Mouse (Mus musculus) forelimb bud, embryonic 11.5 days (tissue): Measurements from ENCODE around the gene Riox1.
"Not testable (repeated sequence)": the region's sequence is repeated elsewhere in the genome, so short reads cannot be mapped to it uniquely, and the experiment has no call there.

Experiments used
- DNase-seq: peaks from one replicate; pipeline ENCODE4 v3.0.0-alpha.2; 2012; ENCODE audit warnings: low read depth, low spot score

The Riox1 gene

DNA sequence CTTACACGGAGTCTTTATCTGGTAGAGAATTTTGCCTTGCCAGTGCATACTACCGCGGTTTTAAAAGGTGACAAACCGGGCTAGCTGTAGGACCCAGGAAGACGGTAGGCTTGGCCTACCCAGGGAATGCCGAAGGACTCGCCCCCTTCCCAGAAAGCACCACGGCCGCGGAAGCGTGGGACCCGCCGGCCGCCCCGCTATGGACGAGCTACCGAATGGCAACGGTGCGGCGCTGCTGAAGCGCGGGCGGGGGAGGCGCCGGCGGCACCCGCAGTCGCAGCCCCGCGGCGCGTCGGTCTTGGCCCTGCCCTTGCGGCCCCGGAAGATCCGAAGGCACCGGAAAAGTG, at the start of gene Riox1:
Gene Riox1, plus strand, starts transcription at position 116 of the 347 bp plus-strand sequence.
- DNase-seq, result peak; percentile 85

- no peak for DNase-seq
Observed at GRCm38 (mm10) chr12:83910451-83910850, 40.0 kb upstream of the Riox1 start.

GRCm38 (mm10) chr12:83914202-83914740, 36.1 kb upstream of the Riox1 start:
- DNase-seq, result no peak

- no peak for DNase-seq
Observed at GRCm38 (mm10) chr12:83914797-83915196, 35.6 kb upstream of the Riox1 start.

GRCm38 (mm10) chr12:83916884-83917283, 33.5 kb upstream of the Riox1 start:
- no peak for DNase-seq

DNA sequence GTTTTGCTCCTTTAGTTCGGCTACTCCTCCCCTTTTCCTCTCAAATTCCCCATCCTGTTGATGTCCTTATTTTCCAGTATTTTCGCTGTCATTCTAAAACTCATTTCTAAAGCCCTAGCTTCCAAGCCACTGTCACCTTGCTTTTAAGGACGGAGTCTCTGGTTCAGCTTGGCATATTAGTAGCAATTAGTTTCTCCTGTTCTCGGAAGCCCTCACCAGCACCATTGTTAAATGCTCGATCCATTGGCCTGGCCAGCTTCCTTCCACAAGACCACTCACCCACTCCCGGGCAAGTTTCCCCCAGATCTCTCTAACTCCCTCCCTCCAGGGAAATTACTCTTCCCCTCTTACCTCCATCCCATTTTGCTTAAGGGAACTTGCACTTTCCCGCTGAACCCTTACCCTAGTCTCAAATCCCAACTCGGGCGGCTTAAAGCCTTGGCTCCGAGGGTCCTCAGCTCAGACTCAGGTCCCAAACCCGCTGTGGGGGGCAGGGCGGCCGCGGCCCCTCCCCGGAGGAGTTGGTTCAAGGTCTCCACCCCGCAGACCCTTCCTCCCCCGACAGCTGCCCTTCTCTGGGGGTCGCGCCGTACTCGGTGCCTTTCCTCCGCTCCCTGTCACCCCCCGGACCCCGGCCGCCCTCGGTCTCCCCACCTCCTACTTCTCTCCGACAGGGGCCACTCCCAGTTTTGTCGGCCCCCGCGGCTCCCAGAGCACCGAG, 29.5 kb upstream of the Riox1 start:
- peak; percentile 12 for DNase-seq

- peak; percentile 98 for DNase-seq
Observed at GRCm38 (mm10) chr12:83921535-83922381, 28.6 kb upstream of the Riox1 start, which contains the start of gene Numb. TSS of gene Numb (minus strand) at chr12:83921934.

DNA sequence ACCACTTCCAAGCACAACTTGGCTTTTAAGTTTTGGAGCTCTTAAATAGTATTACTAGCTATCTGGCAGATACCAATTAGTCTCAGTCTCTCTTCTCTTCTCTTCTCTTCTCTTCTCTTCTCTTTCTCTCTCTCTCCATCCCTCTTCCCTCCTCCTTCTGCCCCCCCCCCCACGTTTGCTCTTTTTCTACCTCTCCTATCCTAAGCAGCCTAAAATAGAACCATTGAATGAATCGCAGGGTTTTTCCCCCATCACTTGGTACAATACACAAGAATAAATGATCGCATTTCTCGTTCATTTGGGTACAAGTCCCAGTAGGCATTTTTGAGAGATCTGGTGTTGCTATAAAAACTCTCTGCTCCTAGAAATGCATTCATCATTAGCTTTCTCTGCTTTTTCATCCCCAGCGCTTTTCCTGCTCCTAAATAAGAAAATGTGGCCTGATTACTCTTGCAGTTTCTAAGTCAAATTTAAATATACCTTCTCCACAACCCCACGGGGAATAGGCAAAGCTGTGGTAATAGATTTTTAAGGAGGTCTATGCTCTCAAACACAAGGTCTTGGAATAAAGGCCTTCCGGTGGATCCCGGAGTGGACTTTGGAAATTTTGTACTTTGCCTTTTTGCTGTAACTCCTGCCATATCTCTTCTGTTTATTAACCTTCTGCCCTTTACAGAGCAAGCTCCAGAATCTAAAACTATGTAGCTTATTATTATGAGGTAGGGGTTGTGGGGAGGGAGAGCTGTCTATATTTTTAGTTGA, 27.5 kb upstream of the Riox1 start:
- no peak for DNase-seq

- no peak for DNase-seq
Observed at GRCm38 (mm10) chr12:83923486-83923859, 26.9 kb upstream of the Riox1 start.

DNA sequence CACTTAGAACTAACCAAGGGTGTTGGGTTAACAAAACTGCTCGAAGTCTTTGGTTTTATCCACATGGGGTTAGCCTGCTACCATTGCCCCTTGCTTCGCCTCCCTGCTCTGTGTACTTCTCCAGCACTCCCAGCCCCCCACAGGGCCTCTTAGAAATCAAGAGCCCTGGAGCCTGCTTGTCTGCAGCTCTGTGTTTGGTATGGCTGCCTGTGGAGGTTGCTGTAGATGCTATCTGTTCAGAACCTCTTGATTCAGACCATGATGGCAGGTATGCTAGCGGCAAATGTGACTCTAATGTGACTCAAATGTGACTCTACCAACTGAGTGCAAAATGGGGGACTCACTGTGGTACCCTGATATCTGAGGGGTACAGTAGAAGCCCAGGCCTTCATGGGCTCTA, 26.1 kb upstream of the Riox1 start:
- no peak for DNase-seq

DNA sequence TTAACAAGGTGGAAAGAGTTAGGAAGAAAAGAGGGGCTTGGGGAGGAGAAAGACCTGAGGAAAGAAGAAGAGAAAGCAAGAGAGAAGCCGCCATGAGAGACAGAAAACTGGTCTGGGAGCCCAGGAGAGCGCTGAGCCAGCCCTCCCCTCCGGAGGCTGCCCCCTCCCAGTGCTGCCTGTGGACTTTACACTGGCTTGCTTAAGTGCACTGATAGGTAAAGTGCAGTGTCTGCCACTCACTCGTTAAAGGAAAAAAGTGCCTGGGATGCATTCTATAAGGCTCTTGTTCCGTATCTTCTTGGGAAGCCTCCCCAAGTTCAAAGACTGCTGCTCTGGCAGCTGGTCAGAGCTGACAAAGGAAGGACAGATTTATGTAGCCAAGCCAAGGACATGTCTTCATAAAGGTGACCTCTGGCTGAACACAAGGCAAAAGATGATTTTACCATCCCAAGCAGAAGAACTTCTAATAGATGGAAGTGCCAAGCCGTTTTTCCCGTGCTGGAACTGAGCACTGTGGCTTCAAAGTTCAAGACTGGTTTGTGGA, 25.2 kb upstream of the Riox1 start:
- DNase-seq, result no peak

GRCm38 (mm10) chr12:83926061-83926460, 24.3 kb upstream of the Riox1 start:
- no peak for DNase-seq

- DNase-seq, result no peak
Observed at GRCm38 (mm10) chr12:83927747-83928146, 22.7 kb upstream of the Riox1 start.

DNA sequence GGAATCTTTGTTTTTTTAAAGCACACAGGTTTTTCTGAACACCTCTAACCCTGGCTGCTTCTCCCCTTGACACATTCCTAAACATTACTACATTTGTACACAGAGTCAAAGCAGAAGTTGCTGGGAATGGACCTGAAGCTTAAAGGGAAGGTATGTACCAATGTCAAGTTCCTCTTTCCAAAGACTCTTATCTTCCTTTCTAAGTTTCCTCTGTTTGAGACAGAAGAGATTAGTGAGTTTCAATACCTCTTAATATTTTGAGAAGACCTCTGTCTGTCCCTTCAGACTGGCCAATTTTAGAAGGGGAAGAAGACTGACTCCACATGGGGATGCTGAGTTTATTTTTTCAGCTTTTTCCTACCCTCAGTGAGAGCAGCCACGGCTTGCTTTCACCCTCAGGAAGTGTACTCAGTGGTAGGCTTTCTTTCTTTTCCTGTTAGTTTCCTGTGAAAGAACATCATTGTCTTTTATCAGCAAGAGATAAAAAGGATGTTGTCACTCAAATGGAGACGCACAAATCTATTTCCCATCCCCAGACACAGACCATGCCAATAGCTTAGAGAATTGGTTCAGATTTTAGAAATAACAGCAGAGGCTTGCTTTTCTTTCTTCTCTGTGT, 21.1 kb upstream of the Riox1 start:
- DNase-seq, result no peak

GRCm38 (mm10) chr12:83937600-83937999, 12.8 kb upstream of the Riox1 start:
- DNase-seq, result no peak

GRCm38 (mm10) chr12:83938592-83938991, 11.8 kb upstream of the Riox1 start:
- not testable (repeated sequence) for DNase-seq

- no peak for DNase-seq
Observed at GRCm38 (mm10) chr12:83939332-83939731, 11.1 kb upstream of the Riox1 start.

GRCm38 (mm10) chr12:83940031-83940430, 10.4 kb upstream of the Riox1 start:
- DNase-seq, result no peak

- no peak for DNase-seq
Observed at GRCm38 (mm10) chr12:83941938-83942337, 8.5 kb upstream of the Riox1 start.

GRCm38 (mm10) chr12:83947260-83947811, 3.1 kb upstream of the Riox1 start:
- no peak for DNase-seq

GRCm38 (mm10) chr12:83949043-83949442, 1.4 kb upstream of the Riox1 start:
- no peak for DNase-seq
